Mouse (Mus musculus) olfactory bulb, adult 2 months (tissue): Measurements from ENCODE around the gene Gcnt1.

Source experiments
- CTCF ChIP-seq: fragments of 200-500 bp; IDR thresholded peaks from 2 replicates; pipeline ENCODE4 v1.5.1; 2012; ENCODE audit warnings: low read depth, mild to moderate bottlenecking, low read length, moderate library complexity; ENCODE audit not compliant: insufficient read depth
- POLR2A ChIP-seq: fragments of 200-500 bp; IDR thresholded peaks from 2 replicates; pipeline ENCODE4 v1.6.1; 2012; ENCODE audit warnings: mild to moderate bottlenecking, low read depth, low read length, moderate library complexity; ENCODE audit not compliant: insufficient read depth

DNA sequence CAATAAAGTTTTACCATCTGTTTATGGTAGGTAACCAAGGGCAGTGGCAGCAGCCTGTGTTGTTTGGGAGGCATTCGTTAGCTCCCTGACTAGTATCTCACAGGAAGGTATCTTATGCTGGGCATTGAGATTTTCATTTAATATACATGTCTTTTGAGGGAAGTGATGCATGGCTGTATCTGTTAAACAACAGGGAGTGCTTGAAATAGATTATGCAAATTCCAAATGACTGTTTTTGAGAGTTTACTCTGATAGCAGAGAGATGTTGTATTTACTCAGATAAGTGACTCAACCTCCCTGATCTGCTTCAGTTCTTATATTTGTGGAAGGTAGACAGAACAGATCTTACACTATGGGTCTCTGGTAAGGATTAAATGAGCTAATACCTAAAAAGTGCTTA is 61.1 kb downstream of the Gcnt1 start:
- TF ChIP-seq CTCF (no peak), POLR2A (no peak)
